Mouse (Mus musculus) cerebellum, adult 8-10 months (tissue): ENCODE results near the gene Gpx4.

ENCODE experiments used
- DNase-seq: peaks from one replicate; pipeline ENCODE4 v3.0.0; 2022

The Gpx4 gene

DNA sequence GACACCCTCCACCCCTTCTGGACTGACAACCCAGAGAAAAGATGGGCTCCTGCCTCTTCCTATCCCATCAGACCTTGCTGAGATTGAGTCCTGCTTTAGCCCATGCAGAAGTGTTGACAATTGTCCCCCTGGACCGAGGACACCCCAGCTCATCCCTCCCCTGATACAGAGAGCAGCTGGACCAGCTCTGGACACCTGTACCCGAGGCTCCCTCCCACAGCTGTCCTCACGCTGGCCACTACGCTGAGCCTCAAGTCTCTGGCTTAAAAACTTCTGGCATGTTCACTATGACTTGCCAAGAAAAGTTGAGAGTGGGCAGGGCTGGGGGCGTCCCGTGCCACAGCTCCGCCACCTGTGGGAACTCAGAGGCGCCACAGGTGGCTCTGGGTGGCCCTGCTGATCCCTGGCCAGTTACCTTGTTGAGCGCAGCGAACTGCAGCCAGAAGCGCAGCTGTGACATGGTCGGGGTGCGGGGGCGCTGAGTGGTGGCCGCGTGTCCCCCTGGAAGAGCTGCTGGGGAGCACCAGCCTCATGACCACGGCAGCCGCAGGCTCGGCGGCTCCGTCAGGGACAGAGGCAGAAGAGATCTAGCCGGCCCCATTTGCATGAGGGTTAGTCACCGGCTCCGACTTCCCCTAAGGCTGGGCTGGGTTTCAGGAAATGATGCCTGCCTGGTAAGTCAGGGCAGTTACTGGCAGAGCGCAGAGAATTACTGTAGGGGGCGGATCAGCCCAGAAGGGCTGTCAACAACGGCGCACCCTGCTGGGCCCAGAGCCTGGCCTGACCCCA lies 28.0 kb downstream of the Gpx4 start:
- DNase-seq, result no peak

DNA sequence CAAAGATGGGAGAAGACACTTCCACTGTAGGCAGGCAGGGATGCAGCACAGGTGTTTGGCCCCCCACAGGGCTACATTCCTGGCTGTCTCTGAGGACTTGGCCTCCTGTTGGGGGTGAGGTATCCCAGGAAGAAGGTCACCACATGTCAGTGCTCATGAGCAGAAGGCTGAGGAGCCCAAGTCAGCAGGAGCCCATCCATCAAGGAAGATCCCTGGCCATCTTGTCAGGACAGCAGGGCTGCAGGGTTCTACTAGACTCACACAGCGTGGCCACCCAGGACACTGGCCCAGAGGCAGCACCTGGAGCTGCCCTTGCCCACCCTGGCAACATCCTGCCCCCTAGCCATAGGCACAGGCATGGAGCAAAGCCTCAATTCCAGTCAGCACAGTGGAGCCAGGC lies 29.0 kb downstream of the Gpx4 start:
- DNase-seq, result no peak

DNA sequence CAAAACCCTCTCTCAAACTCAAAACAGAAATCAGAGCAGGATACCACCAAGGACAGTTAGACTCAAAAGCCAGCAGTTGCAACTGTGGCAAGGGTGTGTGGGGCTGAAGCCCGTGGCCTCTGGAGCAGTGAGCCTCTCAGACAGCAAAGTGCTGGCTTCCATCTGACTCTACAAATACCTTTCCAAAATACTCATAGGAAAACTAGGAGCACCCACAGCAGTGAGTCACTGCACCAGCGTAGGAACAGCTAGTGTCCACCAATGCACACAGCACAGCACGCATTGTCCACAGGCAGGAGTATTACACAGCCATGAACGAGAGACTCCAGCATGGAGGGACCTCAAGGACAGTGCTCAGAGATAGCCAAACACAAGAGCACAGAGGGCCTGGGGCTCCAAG lies 29.4 kb downstream of the Gpx4 start:
- no peak for DNase-seq

DNA sequence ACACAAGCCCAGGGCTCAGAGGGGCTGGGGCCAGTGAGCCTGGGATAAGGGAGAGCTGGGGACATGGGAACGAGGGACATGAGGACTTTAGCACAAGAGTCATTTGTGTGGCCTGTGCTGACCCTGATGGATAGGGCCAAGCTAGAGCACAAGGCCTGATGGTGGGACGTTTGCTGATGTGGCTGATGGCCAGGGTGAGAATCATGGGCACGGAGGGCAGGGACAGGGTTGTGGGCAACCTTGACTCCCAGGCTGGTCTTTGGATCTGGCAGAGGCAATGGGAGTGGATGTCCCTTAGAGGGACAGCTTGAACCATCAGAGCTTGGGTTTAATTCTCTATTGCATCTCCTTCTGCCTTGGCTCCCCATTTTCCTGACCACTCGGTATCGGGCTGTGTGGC lies 30.3 kb downstream of the Gpx4 start:
- no peak for DNase-seq

DNA sequence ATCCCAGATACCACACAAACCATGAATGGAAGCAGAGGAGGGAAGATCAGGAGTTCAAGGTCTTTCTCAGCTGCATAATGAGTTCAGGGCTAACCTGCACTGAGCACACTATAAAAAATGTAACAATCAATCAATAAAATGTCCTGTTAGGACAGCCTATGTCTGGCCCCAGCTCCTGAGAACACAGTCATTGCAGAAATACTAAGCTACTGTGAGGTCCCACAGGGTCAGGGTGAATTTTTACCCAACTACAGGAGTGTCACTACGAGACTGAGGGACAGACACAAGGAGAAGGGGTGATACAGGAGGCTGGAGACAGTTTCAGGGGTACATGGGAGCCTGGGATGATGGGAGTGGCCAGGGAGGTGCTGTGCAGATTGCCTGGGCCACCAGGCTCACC lies 31.4 kb downstream of the Gpx4 start:
- no peak for DNase-seq

DNA sequence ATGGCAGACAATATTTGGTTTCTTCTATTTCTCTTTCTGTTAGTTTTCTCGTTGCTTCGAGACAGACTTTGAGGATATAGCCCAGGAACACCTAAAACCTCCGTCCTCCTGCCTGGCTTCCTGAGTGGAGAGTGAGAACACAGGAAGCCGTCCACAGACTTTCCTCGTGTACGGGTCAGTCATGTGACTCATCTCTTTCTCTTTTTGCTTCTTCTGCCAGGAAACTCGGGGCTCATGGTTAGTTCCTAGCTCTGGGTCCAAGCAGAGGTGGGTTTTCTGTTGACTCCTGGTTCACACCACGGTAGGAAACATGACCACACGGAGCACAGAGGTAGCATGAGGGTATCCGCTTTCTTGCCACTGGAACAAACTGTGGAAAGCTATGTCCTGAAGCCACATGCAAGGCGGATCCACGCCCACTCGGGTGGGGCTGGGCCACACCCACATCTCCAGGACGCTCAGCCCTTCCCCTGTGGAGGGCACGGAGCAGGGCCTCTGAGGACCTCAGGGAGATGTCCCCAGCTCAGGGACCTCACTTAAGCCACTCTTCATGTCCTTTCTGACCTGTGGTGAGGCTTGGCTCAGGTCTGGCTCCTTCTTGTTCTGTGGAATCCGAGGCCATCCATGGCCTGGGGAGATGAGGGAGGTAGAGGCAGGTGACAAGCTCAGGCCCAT lies 33.6 kb downstream of the Gpx4 start:
- DNase-seq, result no peak

DNA sequence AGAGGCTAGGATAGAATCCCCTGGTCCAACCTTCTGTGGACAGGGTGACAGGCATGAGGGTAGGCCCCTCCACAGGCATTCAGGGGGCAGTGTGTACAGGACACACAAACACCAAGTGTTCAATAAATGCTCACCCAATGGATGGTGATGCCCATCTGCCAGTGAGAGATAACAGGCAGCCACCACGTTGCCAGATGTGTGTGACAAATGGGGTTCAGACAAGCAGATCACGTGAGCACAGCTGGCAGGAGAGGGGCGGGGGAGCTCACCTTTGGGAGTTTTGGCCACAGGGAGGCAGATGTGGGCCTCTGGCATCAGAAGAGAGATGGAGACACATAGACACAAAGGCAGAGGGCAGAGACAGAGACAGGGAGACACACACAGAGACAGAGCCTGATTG lies 34.1 kb downstream of the Gpx4 start:
- DNase-seq, result no peak

DNA sequence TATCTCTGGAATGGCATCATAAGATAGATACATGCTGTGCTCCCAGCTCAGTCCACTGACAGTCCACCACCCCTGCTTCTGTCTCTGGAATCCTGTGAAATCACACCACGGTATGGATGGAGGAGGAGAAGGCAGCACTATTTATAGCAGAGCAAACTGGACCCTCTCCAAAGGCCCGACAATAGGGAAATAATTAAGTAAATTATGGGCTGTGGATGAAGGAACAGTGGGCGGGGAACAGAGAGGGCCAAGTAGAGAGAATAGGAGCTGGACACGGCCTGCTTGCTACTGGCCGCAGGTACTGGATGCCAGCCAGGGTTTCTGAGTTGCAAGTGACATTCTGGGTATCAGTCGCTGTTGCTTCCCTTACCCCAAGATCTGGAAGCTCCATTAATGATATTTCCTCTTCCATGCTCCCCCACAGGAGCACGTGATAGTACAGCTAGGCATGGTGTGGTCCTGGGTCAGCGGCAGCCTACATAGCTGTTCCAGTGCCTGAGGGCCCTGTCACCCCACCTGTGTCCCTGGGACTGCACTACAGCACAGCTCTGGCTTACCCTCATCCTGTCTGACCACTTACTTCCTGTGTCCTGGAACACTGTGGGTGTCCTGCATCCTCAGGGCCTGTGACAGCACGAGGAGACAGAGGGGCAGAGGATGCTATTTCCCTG lies 38.0 kb downstream of the Gpx4 start:
- DNase-seq, result no peak

DNA sequence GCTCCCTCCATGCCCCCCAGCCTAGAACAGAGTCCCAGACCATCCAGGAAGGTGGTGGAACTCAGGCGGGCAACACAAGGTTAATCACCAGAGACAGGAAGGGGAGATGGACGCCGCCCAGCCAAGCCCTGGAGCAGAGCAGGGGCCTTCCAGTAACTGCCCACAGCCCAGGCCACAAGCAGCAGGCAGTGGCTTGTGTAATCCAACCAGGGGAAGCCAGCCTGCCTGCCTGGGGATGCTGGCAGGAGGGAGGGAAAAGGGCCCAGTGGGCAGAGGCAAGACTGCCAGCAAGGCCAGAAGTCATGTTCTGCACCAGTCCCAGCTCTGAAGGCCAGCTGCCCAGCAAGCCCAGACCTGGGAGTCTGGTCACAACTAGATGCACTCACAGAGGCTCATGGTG lies 39.9 kb downstream of the Gpx4 start:
- DNase-seq, result no peak

DNA sequence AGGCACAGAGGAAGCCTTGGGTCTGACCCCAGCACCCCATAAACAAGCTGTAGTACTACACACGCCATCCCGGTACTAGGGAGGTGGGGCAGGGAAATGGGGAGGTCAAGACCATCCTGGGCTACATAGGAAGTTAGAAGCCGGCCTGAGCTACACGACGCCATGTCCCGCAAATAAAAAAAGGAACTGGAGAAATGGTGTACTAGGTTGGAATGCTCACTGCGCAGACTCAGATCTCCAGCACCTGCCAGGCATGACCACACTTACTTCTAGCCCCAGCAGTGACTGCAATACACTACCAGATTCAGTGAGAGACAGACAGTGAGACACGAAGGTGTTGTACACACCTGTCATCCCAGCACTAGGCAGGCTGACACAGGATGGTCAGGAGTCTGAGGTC lies 40.5 kb downstream of the Gpx4 start:
- DNase-seq, result no peak

DNA sequence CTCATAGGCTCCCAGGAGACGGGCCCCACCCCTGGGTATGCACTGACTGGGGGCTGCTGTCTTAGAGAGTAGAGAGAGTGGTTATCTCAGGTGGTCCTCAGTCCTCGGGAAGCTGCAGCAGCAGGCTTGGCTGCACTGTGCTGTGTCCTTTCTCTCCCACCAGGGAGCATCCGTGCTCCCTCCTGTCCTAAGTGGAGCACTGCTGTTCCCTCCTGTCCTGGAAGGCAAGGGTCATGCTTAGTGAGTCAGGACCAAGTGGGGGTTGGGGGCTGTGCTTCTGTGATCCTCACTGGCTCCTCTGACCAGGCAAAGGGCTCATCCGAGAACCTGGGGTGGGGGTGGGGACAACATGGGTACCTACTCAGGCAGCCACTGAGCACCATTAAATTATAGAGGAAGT lies 42.2 kb downstream of the Gpx4 start:
- no peak for DNase-seq

DNA sequence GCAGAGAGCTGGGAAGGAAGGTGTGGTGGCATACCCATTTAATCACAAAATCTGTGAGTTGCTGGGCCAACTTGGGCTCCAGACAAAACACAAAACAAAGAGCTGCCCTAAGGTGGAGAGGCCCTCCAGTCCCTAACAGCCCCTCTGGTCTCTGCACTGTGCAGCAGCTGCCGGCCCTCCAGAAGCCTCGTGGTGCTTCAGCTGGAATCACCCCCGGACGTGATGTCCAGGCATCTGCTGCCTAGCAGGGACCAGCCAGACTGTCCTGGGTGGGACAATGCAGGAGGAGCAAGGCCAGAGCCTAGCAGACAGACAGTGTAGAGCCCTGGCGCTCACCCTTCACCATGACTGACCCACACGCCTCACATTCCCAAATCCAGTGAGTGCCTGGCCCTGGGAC lies 44.6 kb downstream of the Gpx4 start:
- DNase-seq, result no peak

DNA sequence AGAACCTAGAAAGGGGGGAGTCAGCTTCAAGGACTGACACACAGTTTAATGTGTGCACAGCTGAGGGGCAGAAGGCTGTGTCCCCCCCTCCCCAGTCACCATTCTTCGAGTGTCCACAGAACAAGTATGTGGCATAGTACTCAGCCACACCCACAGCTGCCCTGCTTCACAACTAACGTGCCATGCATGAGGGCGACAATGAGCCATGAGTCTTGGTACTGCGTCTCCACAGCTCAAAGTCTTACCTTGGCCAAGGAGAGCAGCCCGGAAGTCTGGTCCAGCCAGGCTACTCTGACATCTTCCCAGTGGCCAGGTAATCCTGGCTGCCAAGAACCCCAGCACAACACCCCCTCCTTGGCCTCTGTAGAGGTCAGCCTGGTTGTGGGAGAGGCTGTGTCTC lies 45.7 kb downstream of the Gpx4 start:
- DNase-seq, result no peak

DNA sequence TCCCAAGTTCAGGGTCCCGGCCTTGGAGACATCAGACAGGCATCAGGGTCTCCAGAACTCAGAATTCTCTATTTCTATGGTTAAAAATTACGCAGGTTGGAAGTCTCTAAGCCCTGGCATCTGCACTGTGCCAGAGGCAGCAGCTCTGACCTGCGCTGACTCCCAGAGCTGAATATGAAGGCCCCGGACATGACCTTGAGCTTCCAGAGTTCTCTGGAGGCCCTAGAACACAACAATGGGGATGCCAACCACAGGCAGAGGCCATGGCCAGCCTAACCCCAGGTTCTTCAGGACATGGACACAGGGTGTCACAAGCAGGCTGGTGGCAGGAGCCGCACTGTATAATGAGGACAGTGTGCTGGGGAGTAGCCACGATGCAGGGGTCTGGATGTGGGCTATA lies 47.1 kb downstream of the Gpx4 start:
- DNase-seq, result no peak

DNA sequence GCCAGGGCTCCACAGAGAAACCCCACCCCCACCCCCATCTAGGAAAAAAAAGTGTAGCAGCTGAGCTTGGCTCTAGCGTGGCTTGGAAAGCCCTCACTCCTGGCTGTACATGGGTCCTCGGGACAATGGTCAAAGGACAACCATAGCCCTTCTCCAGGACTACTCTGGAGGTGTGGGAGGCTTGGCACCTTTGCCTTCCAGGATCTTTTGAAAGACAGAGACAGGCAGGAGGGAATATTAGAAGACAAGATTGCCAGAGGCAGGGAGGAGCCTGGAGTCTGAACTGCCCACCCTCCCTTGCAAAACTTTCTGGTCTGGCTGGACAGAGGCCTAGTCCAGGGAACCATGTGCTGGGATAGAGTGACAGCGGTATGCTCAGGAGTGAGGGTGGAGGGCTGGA lies 47.7 kb downstream of the Gpx4 start:
- no peak for DNase-seq

DNA sequence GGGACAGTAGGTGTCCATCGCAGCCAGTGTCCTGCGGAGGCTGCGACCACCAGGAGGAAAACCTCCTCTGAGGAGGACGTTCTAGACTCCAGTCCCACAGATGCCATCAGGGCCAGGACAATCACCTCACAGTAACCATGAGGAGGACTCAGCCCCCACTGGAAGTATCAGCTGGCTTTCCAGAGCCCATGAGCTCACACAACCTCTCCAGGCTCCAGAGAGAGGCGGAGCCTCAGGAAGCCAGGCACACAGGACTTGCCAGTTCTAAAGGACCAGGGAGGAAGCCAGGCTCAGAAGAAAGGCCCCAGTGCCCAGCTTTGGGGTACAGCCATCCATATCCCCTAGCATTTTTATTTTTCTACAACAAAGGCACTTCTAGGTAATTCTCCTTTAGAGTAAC lies 48.6 kb downstream of the Gpx4 start:
- DNase-seq, result no peak

DNA sequence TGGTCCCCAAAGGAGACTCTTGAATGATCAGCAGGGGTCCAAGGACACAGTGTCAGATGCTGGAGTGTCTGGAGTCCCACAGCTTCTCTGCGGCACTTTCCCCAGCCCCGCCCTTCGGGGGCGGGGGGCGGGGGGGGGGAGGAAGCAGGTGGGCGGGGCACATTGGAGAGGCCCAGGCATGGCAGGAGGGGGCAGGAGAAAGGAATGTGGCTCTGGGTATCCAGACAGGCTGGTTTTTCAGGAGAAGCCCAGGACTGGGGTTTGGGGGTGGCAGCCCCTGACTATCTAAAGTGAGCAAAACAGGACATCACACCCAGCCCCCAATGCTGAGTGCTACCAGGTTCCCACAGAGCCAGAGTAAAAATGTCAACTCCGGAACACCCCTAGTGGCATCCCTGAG lies 50.3 kb downstream of the Gpx4 start:
- no peak for DNase-seq

DNA sequence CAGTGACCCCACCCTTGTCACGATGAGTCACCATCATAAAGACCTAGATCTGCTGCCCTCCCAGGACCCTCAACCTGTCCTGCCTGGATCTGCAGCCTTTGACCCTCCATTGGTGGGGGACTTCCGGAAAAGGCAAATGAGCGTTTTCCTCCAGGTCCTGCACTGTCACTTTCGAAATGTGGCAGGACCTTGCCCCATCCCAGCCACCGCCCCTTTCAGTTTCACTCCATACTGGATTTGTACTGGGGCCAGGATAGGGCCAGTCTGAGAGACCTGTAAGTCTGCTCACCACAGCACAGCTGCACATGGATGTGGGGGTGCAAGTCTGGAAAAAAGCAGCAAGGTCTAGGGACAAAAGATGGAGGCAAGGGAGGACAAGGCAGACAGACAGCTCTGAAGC lies 51.7 kb downstream of the Gpx4 start:
- no peak for DNase-seq

DNA sequence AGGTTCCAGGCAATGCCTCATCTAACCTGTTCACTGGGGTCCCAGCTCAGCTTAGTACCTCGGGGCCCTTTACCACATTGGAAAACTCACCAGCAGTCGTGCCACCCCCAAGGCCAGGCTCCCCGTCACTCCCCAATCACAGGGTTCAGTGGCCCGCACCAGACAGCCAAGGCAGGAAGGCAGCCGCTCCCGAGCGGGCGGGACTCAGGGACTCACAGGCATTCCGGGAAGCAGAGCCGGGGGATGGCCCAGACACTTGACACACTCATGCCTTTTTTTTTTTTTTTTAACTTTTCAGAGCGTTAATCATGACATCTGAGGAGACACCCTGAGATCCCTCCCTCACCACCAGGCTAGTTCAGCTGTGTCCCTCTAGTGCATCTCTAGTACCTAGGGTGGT lies 54.0 kb downstream of the Gpx4 start:
- no peak for DNase-seq

DNA sequence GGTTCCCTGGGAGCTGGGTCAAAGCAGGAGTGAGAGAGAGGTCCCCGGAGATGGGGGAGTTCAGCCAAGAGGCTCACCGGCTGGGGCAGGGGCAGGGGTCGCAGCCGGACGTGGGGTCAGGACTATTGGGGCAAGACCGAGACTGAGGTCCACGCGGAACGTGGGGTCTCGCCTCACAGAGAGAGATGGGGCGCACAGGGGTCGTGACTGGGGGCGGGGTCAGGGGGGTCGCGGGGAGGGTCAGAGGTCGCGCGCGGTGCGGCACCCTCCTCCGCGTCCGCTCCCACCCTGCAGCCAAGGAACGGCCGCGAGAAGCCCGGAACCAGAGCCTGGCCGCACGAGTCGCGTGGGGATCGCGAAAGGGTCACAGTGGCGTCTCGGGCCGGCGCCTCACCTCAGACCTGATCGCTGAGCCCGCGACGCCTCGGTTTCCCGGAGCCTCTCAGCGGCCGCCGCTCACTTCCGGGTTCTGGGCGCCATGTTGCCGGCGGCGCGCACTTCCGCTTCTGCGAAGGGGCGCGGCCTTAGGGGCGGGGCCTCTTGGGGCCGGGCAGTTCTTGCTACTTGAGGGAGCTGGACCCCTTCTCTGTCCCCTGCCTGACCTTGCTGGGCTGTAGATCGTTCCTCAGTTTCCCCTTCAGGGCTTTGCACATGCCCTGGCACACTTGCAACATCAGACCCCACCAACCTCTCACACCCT lies 55.4 kb downstream of the Gpx4 start:
- peak; percentile 84 for DNase-seq

DNA sequence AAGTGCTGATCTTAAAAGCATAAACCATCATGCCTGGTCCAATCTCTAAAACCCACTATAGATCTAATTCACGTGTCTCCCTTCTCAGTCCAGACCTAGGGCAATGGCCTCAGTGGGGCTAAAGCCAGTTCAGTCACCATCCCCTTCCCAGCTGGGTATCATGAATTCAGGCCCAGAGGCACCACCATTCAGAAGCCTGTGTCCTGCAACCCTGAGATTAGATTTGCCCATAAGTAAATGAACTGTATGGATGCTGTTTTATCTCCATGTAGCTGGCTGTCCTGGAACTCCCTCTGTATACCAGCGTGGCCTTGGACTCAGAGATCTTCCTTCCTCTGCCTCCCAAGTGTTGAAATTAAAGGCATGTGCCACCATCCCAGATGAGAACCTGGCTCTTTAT lies 56.1 kb downstream of the Gpx4 start:
- no peak for DNase-seq

DNA sequence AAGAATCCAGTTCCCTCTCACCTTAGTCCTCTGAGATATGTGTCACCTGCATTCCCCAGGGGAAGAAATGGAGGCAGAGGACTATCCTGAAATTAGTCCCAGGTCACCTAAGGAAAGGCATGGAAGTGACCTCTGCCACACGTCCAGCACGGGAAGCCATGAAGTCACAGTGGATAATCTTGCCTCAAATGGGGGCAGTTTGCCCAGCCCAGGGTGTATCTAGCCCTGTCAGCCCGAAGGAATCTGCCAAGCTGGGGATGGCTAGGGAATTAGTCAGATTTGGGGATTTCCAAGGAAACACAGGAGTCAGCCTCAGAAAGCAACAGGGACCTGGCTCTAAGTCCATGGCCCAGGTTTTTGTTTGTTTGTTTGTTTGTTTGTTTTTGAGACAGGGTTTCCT lies 57.2 kb downstream of the Gpx4 start:
- no peak for DNase-seq

DNA sequence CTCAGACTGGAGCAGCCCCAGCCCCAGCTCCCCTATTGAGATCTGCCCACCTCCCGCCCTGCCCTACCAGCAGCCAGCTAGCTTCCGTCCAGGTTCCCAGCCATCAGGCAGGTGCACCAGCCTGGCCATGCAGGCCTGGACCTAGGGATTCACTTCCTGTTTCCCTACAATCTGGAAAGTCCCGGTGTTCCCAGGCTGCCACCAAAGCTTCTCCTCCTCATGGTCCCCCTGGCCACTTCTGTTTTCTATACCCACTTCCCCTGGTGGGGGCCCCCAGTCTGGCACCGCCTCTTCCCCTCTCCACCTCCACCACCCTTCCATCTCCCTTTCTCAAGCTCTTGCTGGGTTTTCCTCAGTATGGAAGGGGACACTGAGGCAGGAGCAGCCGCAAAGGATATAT lies 58.5 kb downstream of the Gpx4 start, which contains the start of gene Sbno2:
Sbno2 (minus strand) TSS at position 112 of the 400 bp plus-strand sequence.
- no peak for DNase-seq

DNA sequence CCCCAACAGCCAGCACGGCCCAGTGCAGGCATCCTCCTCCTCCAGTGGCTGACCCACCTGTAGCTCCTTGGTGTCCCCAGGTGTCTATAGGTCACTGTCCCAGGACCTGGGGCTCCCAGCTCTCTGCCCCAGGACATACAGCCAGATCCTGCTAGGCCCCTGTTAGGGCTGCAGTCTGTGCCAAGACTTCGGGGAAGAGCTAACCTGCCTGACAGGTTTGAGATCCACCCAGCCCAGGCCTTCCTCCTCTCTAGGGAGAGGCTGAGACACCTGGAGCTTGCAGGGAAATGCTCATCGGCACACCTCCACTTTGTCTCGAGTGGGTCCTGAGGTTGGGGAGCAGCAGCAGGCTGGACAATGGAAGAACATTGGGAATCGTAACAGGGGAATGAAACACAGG lies 59.0 kb downstream of the Gpx4 start:
- no peak for DNase-seq
